Mouse (Mus musculus) E14TG2a.4 (cell line): ENCODE measurements around the gene Nckipsd.

Experiments used
- CTCF ChIP-seq: conservative IDR thresholded peaks from 2 replicates; pipeline ENCODE4 v1.5.1; 2014; ENCODE audit warnings: low read length
- POU5F1 ChIP-seq: IDR thresholded peaks from 2 replicates; pipeline ENCODE4 v1.6.1; 2014; ENCODE audit warnings: low read length, borderline replicate concordance

- no peak for TF ChIP-seq POU5F1
- no peak for TF ChIP-seq CTCF
Measured at GRCm38 (mm10) chr9:108842989-108843388, 34.8 kb downstream of the Nckipsd start.
